In genomic region chr10:24753536-24754250, GRCm38 (mm10) we compare ENCODE assay signal across 8 mouse cellular contexts. TPM values are rescaled to one million over a fixed set of nuclear protein-coding genes. Genes with fewer than 3 reads are reported as not detected.
DNase-seq lines count a peak whose midpoint lies in the region; ATAC-seq and TF ChIP-seq lines count a peak whose summit lies in the region.

No protein-coding gene starts in this region.

- 0 out of 2 replicates have a peak overlapping the region, but pooled peaks have one; percentile 20 for H3K27ac ChIP-seq in testis, adult 2 months (ENCODE audit: control insufficient read depth, insufficient read depth, low read depth, low read length)
- no peak overlapping the region for H3K27ac ChIP-seq in forebrain, embryonic 13.5 days
- no peak overlapping the region for H3K27ac ChIP-seq in limb, embryonic 14.5 days (replicated peaks; ENCODE audit: low read depth, low read length)
- peak overlapping the region; percentile 82 for H3K27ac ChIP-seq in stomach, embryonic 16.5 days (ENCODE audit: low read length)

- H3K4me2 ChIP-seq in forebrain, embryonic 13.5 days = peak overlapping the region; percentile 53
- H3K4me2 ChIP-seq in limb, embryonic 14.5 days (replicated peaks; ENCODE audit: low read depth, low read length, severe bottlenecking) = peak overlapping the region; percentile 28
- peak overlapping the region; percentile 48 for H3K4me2 ChIP-seq in stomach, embryonic 16.5 days (ENCODE audit: low read depth, low read length)

- H3K9me3 ChIP-seq in forebrain, embryonic 13.5 days (replicated peaks) = no peaks in the 10 kb centered on the region
- H3K9me3 ChIP-seq in limb, embryonic 14.5 days (ENCODE audit: control insufficient read depth, low read length) = no peaks in the 10 kb centered on the region
- H3K9me3 ChIP-seq in stomach, embryonic 16.5 days (replicated peaks; ENCODE audit: control insufficient read depth, low read length) = no peaks in the 10 kb centered on the region

- no peak for TF ChIP-seq CTCF in testis, adult 2 months (IDR thresholded peaks at IDR 0.05; ENCODE audit: control insufficient read depth, insufficient read depth, insufficient replicate concordance, low read depth, low read length)

- H3K4me3 ChIP-seq in testis, adult 2 months (ENCODE audit: control insufficient read depth, low read depth, low read length) = peak overlapping the region; percentile 84
- H3K4me3 ChIP-seq in forebrain, embryonic 13.5 days = peak overlapping the region; percentile 27; the same call in 1 of the 2 replicates
- peak overlapping the region; percentile 15; the same call in 1 of the 2 replicates for H3K4me3 ChIP-seq in limb, embryonic 14.5 days (replicated peaks; ENCODE audit: low read length)
- peak overlapping the region; percentile 40 for H3K4me3 ChIP-seq in stomach, embryonic 16.5 days (replicated peaks; ENCODE audit: low read length)

- H3K9ac ChIP-seq in forebrain, embryonic 13.5 days = no peak overlapping the region
- no peak overlapping the region for H3K9ac ChIP-seq in limb, embryonic 14.5 days (ENCODE audit: low read depth, low read length, severe bottlenecking)
- peak overlapping the region; percentile 55; the same call in 1 of the 2 replicates for H3K9ac ChIP-seq in stomach, embryonic 16.5 days (ENCODE audit: low read length)

- WGBS in forebrain, embryonic 13.5 days = 74% methylated on average over 16 of the region's 16 CpGs
- 67% methylated on average over 16 of the region's 16 CpGs for WGBS in limb, embryonic 14.5 days
- WGBS in stomach, embryonic 16.5 days = 49% methylated on average over 16 of the region's 16 CpGs

- H3K36me3 ChIP-seq in testis, adult 2 months (ENCODE audit: control insufficient read depth, insufficient read depth, low read length) = no peaks in the 10 kb centered on the region
- no peaks in the 10 kb centered on the region for H3K36me3 ChIP-seq in forebrain, embryonic 13.5 days (ENCODE audit: poor library complexity, severe bottlenecking)
- no peaks in the 10 kb centered on the region for H3K36me3 ChIP-seq in limb, embryonic 14.5 days (ENCODE audit: control insufficient read depth, insufficient read depth, low read length)
- H3K36me3 ChIP-seq in stomach, embryonic 16.5 days (ENCODE audit: control insufficient read depth, insufficient read depth, low read length) = no peaks in the 10 kb centered on the region

- TF ChIP-seq POLR2A in testis, adult 2 months (IDR thresholded peaks at IDR 0.05; ENCODE audit: control insufficient read depth, low read depth, low read length) = no peak
- TF ChIP-seq POLR2A in limb, embryonic 14.5 days (IDR thresholded peaks at IDR 0.05; ENCODE audit: borderline replicate concordance, extremely low read depth, insufficient read depth, insufficient read length) = no peak

- no peak for DNase-seq in testis, postnatal 10 days (ENCODE audit: low spot score)
- DNase-seq in limb, embryonic 14.5 days (ENCODE audit: low spot score) = no peak
- no peak for DNase-seq in right cerebral cortex, postnatal 36 days (ENCODE audit: low spot score in 2 of 2)
- DNase-seq in left cerebral cortex, adult 11 months (ENCODE audit: low spot score) = no peak
- no peak for DNase-seq in left cerebral cortex, adult 8-10 months (ENCODE audit: low spot score in 2 of 2)

- no peak for ATAC-seq in forebrain, embryonic 13.5 days
- ATAC-seq in limb, embryonic 14.5 days (ENCODE audit: low FRiP score, low read depth) = no peak
- peak; percentile 39; the same call in 1 of the 2 replicates for ATAC-seq in stomach, embryonic 16.5 days (ENCODE audit: insufficient read depth, low FRiP score)

- no peaks in the 10 kb centered on the region for H3K27me3 ChIP-seq in testis, adult 2 months (ENCODE audit: control insufficient read depth, insufficient read depth, low read length)
- H3K27me3 ChIP-seq in forebrain, embryonic 13.5 days = no peaks in the 10 kb centered on the region
- H3K27me3 ChIP-seq in limb, embryonic 14.5 days (ENCODE audit: control insufficient read depth, insufficient read depth, low read length) = no peaks in the 10 kb centered on the region
- no peaks in the 10 kb centered on the region for H3K27me3 ChIP-seq in stomach, embryonic 16.5 days (ENCODE audit: control insufficient read depth, insufficient read depth, low read length)

- peaks cover 7% of the 10 kb centered on the region for H3K4me1 ChIP-seq in testis, adult 2 months (ENCODE audit: control insufficient read depth, insufficient read depth, low read length)
- H3K4me1 ChIP-seq in forebrain, embryonic 13.5 days = peaks cover 15% of the 10 kb centered on the region
- H3K4me1 ChIP-seq in limb, embryonic 14.5 days (ENCODE audit: control insufficient read depth, insufficient read depth, low read length) = peaks cover 13% of the 10 kb centered on the region
- H3K4me1 ChIP-seq in stomach, embryonic 16.5 days (ENCODE audit: control insufficient read depth, insufficient read depth, low read length) = no peaks in the 10 kb centered on the region

RNA-seq across cellular contexts. Expression of gene Enpp1, which starts 41.7 kb away (rescaled TPM):
- polyA plus RNA-seq in testis, adult 2 months (2012; rRNA removed) = 0.33 and 0.91 TPM in 2 replicates
- polyA plus RNA-seq in forebrain, embryonic 13.5 days (2015; fragmentation: Nextera tagmentation; extraction: Ambion mirVana) = 0.76 and 1.00 TPM in 2 replicates
- 7.2 and 7.5 TPM in 2 replicates for polyA plus RNA-seq in limb, embryonic 14.5 days (2012; rRNA removed)
- 9.2 and 10.4 TPM in 2 replicates for polyA plus RNA-seq in limb, embryonic 14.5 days (2014; fragmentation: Nextera tagmentation; extraction: Ambion mirVana)
- 7.1 and 7.6 TPM in 2 replicates for polyA plus RNA-seq in stomach, embryonic 16.5 days (2015; fragmentation: Nextera tagmentation; extraction: Ambion mirVana)
- total RNA-seq in left cerebral cortex, adult 8-10 months (2022) = 1 to 10 TPM; 4.5 to 5.5 (median 4.6) TPM

Comparison
In these comparisons a context has a peak if more than half of its experiments do, and no peak if none do; other contexts are left out.
1. H3K27ac ChIP-seq: peak in testis, adult 2 months (single experiment) and stomach, embryonic 16.5 days (single experiment); none in forebrain, embryonic 13.5 days (single experiment) and limb, embryonic 14.5 days (single experiment).
2. H3K4me3 ChIP-seq: peak in every context shown above with its lines; median percentile 84 in testis, adult 2 months; 40 in stomach, embryonic 16.5 days; 27 in forebrain, embryonic 13.5 days; 15 in limb, embryonic 14.5 days.
3. Peak in every context shown above with its lines, with median percentiles within 50 percentile points of each other: H3K4me2 ChIP-seq.